Mouse (Mus musculus): ENCODE results near the gene Zbtb25. TPM values are rescaled to one million over a fixed set of nuclear protein-coding genes. Genes with fewer than 3 reads are reported as not detected.

The Zbtb25 gene
- total and polyA plus RNA-seq, 2 experiments from 2014 or later: 11.5 to 19.9 TPM

DNA sequence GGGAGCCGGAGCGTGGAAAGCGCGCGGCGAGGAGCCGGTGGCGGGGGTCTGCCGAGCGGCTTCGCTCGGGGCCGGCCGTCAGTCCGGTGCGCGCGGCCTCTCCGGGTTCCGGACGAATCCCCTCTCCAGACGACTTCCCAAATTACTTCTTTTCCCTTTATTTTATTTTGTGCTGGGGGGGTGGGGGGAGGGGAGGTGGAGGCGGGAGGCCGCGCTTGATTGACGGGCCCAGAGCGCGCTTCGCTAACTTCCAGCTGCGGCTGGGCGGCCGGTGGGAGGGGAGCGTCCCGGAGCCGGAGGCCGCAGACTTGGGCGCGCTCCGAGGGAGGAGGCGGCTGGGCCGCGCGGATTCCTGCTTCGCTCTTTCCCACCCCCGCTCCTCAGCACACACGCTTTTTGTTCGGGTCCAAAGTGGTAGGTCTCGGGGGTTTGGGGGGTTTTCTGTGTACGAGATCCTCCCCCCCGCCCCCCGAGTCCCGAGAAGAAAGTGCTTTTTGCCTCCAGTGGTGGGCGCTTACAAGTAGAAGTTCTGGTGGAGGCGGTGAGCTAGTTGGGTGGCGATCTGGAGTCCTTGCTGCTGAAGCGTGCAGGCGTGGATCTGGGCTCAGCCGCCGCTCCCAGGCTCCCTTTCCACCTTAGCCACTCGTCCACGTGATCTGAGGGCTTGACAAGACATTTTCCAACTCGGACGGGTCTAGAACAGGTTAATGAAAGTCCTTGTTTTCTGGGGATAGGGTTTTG, 1.6 kb upstream of the Zbtb25 start:
- Histone ChIP-seq H3K9me3 (ENCODE audit: low read length) (no peaks in the 10 kb centered on the region), H3K4me2 (ENCODE audit: low read depth, low read length, poor library complexity, severe bottlenecking) (peak overlapping the region; percentile 92), H3K9ac (replicated peaks; ENCODE audit: low read length, poor library complexity, severe bottlenecking) (peak overlapping the region; percentile 98), H3K36me3 (ENCODE audit: insufficient read depth, low read length) (no peaks in the 10 kb centered on the region), H3K27ac (ENCODE audit: low read depth, low read length) (peak overlapping the region; percentile 98), H3K4me1 (ENCODE audit: insufficient read depth, low read length) (peaks cover 8% of the 10 kb centered on the region; the same call in 1 of the 2 replicates), H3K4me3 (ENCODE audit: low read depth, low read length) (peak overlapping the region; percentile 97), H3K27me3 (ENCODE audit: insufficient read depth, low read length) (no peaks in the 10 kb centered on the region)
- peak; percentile 22; the same call in 1 of the 2 replicates for TF ChIP-seq CTCF (IDR thresholded peaks at IDR 0.05)
- 0% methylated on average over 48 of the region's 63 CpGs for WGBS
- no peak for ATAC-seq (ENCODE audit: low FRiP score)
- peak; percentile 60 for DNase-seq (ENCODE audit: low spot score)

DNA sequence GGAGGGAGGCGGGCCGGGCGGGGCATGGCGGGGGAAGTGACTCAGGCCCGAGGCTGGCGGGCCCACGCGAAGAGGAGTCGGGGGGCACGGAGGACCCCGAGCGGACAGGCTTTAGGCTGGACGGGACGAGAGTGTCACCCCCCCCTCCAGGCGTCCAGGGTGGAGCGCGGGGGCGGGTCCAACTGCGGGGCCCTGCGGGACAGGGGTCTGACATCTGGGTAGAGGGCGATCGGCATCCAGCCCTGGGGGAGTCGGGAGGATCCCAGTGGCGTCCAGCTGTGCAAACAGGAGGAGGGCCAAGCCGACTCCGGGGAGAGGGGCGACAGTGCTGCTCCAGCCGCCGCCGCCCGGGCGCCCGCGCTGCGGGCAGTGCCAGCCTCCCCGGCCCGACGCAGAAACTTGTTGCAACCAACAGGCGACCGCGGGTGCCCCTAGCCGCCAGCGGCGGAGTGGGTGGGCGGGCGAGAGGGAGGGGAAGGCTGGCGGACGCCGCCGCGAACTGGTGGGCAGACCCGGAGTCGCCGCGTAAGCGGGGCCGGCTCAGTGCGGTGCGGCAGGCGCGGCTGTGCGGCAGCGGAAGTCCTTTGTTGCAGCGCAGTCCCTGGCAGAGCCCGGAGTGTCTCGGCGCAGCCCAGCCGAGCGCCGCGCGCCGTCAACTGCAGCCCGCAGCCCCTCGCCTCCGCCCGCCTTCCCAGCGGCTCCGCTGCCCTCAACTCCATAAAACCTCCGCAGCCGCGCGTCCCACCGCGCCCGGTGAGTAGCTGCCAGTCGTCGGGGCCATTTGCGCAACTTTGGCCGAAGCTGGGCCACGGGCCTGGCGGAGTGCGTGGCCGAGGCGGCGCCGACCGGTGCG, 802 bp upstream of the Zbtb25 start, which contains the start of gene Zbtb1:
TSS of gene Zbtb1 (plus strand) at position 289 of the 853 bp plus-strand sequence.
- under 1% methylated on average over 69 of the region's 99 CpGs for WGBS
- peak; percentile 58 for ATAC-seq (ENCODE audit: low FRiP score)

DNA sequence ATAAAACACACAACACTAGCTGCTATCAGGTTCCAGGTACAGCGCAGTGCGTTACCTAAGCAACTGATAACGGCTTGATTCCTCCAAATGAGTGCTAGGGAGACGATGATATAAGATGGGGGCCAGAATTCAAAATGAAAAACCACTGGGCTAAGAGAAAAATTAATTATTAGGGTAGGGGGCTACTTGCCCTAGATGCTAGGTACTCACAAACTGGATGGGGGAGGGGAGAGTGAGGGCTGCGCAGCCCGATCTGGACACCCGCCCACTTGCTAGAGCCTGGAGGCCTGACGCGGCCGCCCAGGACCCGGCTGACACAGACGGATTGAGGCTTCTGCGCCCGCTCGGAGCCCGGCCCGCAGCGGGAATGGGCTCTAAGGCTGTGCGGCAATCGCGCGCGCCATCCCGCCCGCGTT, 604 bp downstream of the Zbtb25 start:
- no peaks in the 10 kb centered on the region for H3K27me3 ChIP-seq (ENCODE audit: insufficient read depth, low read length)
- no peak for TF ChIP-seq CTCF (IDR thresholded peaks at IDR 0.05)
- peak overlapping the region; percentile 98 for H3K27ac ChIP-seq (ENCODE audit: low read depth, low read length)
- H3K36me3 ChIP-seq (ENCODE audit: insufficient read depth, low read length): 0 out of 2 replicates have a peak, but pooled peaks cover 2% of the 10 kb centered on the region
- H3K9me3 ChIP-seq (ENCODE audit: low read length): no peaks in the 10 kb centered on the region
- H3K4me1 ChIP-seq (ENCODE audit: insufficient read depth, low read length): peaks cover 8% of the 10 kb centered on the region; the same call in 1 of the 2 replicates
- peak overlapping the region; percentile 97 for H3K4me3 ChIP-seq (ENCODE audit: low read depth, low read length)
- H3K9ac ChIP-seq (replicated peaks; ENCODE audit: low read length, poor library complexity, severe bottlenecking): peak overlapping the region; percentile 98
- under 1% methylated on average over 25 of the region's 26 CpGs for WGBS
- DNase-seq (ENCODE audit: low spot score) (peak; percentile 68), ATAC-seq (ENCODE audit: low FRiP score) (peak; percentile 50)
- H3K4me2 ChIP-seq (ENCODE audit: low read depth, low read length, poor library complexity, severe bottlenecking): peak overlapping the region; percentile 92

More for the DNA sequence above, 802 bp upstream of the Zbtb25 start, which contains the start of gene Zbtb1:
- Histone ChIP-seq H3K4me1 (ENCODE audit: insufficient read depth, low read length) (peaks cover 8% of the 10 kb centered on the region; the same call in 1 of the 2 replicates), H3K36me3 (ENCODE audit: insufficient read depth, low read length) (0 out of 2 replicates have a peak, but pooled peaks cover 2% of the 10 kb centered on the region), H3K9me3 (ENCODE audit: low read length) (no peaks in the 10 kb centered on the region), H3K4me3 (ENCODE audit: low read depth, low read length) (peak within 1 kb of the TSS; percentile 97), H3K27ac (ENCODE audit: low read depth, low read length) (peak within 1 kb of the TSS; percentile 98), H3K4me2 (ENCODE audit: low read depth, low read length, poor library complexity, severe bottlenecking) (peak within 1 kb of the TSS; percentile 92), H3K27me3 (ENCODE audit: insufficient read depth, low read length) (no peaks in the 10 kb centered on the region), H3K9ac (replicated peaks; ENCODE audit: low read length, poor library complexity, severe bottlenecking) (peak within 1 kb of the TSS; percentile 98)
- DNase-seq (ENCODE audit: low spot score): peak; percentile 77
- TF ChIP-seq CTCF (IDR thresholded peaks at IDR 0.05): peak; percentile 35

DNA sequence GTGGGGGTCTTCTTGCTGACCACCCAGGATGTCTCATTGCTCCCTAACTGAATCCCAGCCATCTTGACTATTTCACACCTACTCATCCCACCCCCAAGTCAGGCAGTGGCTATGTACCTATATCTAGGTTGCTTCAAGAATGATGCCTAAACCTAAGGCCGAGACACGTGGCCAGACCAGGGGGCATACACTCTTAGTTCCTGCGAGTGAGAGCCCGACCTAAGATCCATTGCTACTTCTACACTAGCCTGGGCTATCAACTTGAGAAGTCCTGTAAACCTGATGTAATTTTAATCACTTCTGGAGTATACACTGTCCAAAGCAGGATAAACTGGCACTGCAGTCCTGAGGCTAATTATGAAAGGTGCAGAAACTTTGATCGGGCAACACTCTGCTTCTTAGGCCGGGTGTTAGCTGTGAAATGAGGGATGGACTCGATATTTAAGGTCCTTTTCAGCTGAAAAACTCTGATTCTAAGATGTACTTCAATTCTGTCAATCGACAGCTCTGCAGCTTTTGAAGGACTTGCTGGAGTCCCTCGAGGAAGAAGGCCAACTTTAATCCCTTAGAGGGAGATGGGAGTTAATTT, 1.1 kb downstream of the Zbtb25 start:
- no peaks in the 10 kb centered on the region for H3K27me3 ChIP-seq (ENCODE audit: insufficient read depth, low read length)
- no peak for TF ChIP-seq CTCF (IDR thresholded peaks at IDR 0.05)
- ATAC-seq (ENCODE audit: low FRiP score): no peak
- no peak for DNase-seq (ENCODE audit: low spot score)
- peak overlapping the region; percentile 98 for H3K27ac ChIP-seq (ENCODE audit: low read depth, low read length)
- peak overlapping the region; percentile 98 for H3K9ac ChIP-seq (replicated peaks; ENCODE audit: low read length, poor library complexity, severe bottlenecking)
- peak overlapping the region; percentile 97 for H3K4me3 ChIP-seq (ENCODE audit: low read depth, low read length)
- WGBS: 7% methylated on average over 9 of the region's 9 CpGs
- H3K4me1 ChIP-seq (ENCODE audit: insufficient read depth, low read length): peaks cover 8% of the 10 kb centered on the region; the same call in 1 of the 2 replicates
- H3K9me3 ChIP-seq (ENCODE audit: low read length): no peaks in the 10 kb centered on the region
- H3K4me2 ChIP-seq (ENCODE audit: low read depth, low read length, poor library complexity, severe bottlenecking): peak overlapping the region; percentile 92
- 0 out of 2 replicates have a peak, but pooled peaks cover 2% of the 10 kb centered on the region for H3K36me3 ChIP-seq (ENCODE audit: insufficient read depth, low read length)

DNA sequence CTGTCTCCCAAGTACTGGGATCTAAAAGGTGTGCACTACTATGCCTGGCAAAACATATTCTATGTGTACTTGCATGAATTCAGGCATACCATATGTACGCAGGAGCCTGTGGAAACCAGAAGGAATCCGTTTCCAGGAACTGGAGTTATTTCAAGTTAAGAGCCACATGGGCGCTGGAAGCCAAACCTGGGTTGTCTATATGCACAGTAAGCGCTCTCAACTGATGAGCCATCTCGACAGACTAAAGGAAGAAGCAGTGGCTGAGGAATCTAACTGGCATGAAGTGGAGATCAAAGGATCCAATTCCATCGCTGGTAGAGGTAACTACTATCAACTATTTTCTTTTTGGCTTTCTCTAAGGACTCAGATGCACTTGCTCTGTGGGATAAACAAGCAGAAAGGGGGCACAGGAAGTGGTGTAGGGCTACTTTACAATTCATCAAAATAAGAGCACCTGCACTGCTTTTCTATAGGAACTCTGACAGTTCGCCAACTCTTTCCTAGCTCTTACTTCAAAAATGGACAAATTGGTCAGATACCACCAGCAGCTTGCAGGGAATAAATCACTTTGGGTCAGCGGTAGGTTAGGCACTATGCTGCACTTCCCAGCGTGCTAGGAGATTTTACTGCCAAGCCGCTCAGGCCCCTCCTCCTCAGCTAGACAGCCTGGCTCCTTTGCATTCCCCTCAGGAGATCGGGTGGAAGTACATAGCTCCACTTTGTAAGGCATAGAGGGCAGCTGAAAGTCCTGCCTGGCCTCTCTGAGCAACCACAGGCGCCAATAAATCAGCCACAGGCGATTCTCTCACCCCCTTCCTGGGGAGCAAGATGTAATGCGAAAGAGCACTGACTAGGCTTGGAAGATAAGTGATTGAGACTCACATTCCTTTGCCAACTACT, 2.1 kb downstream of the Zbtb25 start:
- H3K4me3 ChIP-seq (ENCODE audit: low read depth, low read length): no peak overlapping the region
- no peak for ATAC-seq (ENCODE audit: low FRiP score)
- no peaks in the 10 kb centered on the region for H3K27me3 ChIP-seq (ENCODE audit: insufficient read depth, low read length)
- no peak for TF ChIP-seq CTCF (IDR thresholded peaks at IDR 0.05)
- peak overlapping the region; percentile 42; the same call in 1 of the 2 replicates for H3K9ac ChIP-seq (replicated peaks; ENCODE audit: low read length, poor library complexity, severe bottlenecking)
- peak overlapping the region; percentile 92 for H3K4me2 ChIP-seq (ENCODE audit: low read depth, low read length, poor library complexity, severe bottlenecking)
- H3K4me1 ChIP-seq (ENCODE audit: insufficient read depth, low read length): peaks cover 8% of the 10 kb centered on the region; the same call in 1 of the 2 replicates
- H3K27ac ChIP-seq (ENCODE audit: low read depth, low read length): no peak overlapping the region
- no peaks in the 10 kb centered on the region for H3K9me3 ChIP-seq (ENCODE audit: low read length)
- WGBS: 28% methylated on average over 14 of the region's 14 CpGs
- peak; percentile 39 for DNase-seq (ENCODE audit: low spot score)
- 0 out of 2 replicates have a peak, but pooled peaks cover 2% of the 10 kb centered on the region for H3K36me3 ChIP-seq (ENCODE audit: insufficient read depth, low read length)
